Comparison of ENCODE assay signal across 16 mouse cellular contexts in genomic region chr7:29279261-29279660, GRCm38 (mm10). TPM values are rescaled to one million over a fixed set of nuclear protein-coding genes. Genes with fewer than 3 reads are reported as not detected.
DNase-seq lines count a peak whose midpoint lies in the region; ATAC-seq and TF ChIP-seq lines count a peak whose summit lies in the region.
"Had no signal": no experiment of that assay in that cellular context is flagged by ENCODE, and none has a peak within 500 bp of the region (broad histone marks: within the 10 kb centered on the region; RNA-seq: fewer than 3 reads in every experiment).

No protein-coding gene starts in this region.

- no peaks in the 10 kb centered on the region for H3K9me3 ChIP-seq in kidney, embryonic 15.5 days (replicated peaks)
- H3K9me3 ChIP-seq in ES-Bruce4 (replicated peaks; ENCODE audit: control insufficient read depth, insufficient read depth, low read length, poor library complexity, severe bottlenecking) = no peaks in the 10 kb centered on the region
- H3K9me3 ChIP-seq in intestine, embryonic 16.5 days (ENCODE audit: control insufficient read depth, low read length) = no peaks in the 10 kb centered on the region
- H3K9me3 ChIP-seq in hindbrain, embryonic 10.5 days = no peaks in the 10 kb centered on the region
- H3K9me3 ChIP-seq: embryonic facial prominence, embryonic 15.5 days; forebrain, embryonic 13.5 days; liver, embryonic 13.5 days had no signal

- H3K27ac ChIP-seq in kidney, embryonic 15.5 days = no peak overlapping the region
- peak overlapping the region; percentile 8; the same call in 1 of the 2 replicates for H3K27ac ChIP-seq in ES-Bruce4 (ENCODE audit: insufficient read depth, low read length)
- H3K27ac ChIP-seq in intestine, embryonic 16.5 days (ENCODE audit: low read length) = peak overlapping the region; percentile 92; the same call in 1 of the 2 replicates
- no peak overlapping the region for H3K27ac ChIP-seq in hindbrain, embryonic 10.5 days
- H3K27ac ChIP-seq: embryonic facial prominence, embryonic 15.5 days; forebrain, embryonic 13.5 days; liver, embryonic 13.5 days had no signal

- H3K4me3 ChIP-seq in kidney, embryonic 15.5 days (replicated peaks) = 0 out of 2 replicates have a peak overlapping the region, but pooled peaks have one; percentile 58
- no peak overlapping the region for H3K4me3 ChIP-seq in ES-Bruce4 (ENCODE audit: low read depth, low read length)
- H3K4me3 ChIP-seq in intestine, embryonic 16.5 days (ENCODE audit: low read length) = peak overlapping the region; percentile 75
- no peak overlapping the region for H3K4me3 ChIP-seq in hindbrain, embryonic 10.5 days
- H3K4me3 ChIP-seq: forebrain, embryonic 13.5 days; liver, embryonic 13.5 days had no signal

- TF ChIP-seq EP300 in ES-Bruce4 (IDR thresholded peaks at IDR 0.05; ENCODE audit: insufficient read depth, low read depth, low read length) = no peak

- H3K4me1 ChIP-seq in kidney, embryonic 15.5 days = peaks cover 49% of the 10 kb centered on the region
- peaks cover 2% of the 10 kb centered on the region for H3K4me1 ChIP-seq in ES-Bruce4 (ENCODE audit: control insufficient read depth, insufficient read depth, low read length)
- H3K4me1 ChIP-seq in intestine, embryonic 16.5 days (ENCODE audit: control insufficient read depth, insufficient read depth, low read length) = peaks cover 33% of the 10 kb centered on the region
- H3K4me1 ChIP-seq in hindbrain, embryonic 10.5 days (replicated peaks) = peaks cover 20% of the 10 kb centered on the region

- H3K27me3 ChIP-seq in kidney, embryonic 15.5 days = peaks cover 42% of the 10 kb centered on the region
- no peaks in the 10 kb centered on the region for H3K27me3 ChIP-seq in ES-Bruce4 (ENCODE audit: control insufficient read depth, insufficient read depth, low read length, poor library complexity, severe bottlenecking)
- H3K27me3 ChIP-seq in intestine, embryonic 16.5 days (replicated peaks; ENCODE audit: control insufficient read depth, insufficient read depth, low read length) = no peaks in the 10 kb centered on the region
- peaks cover 42% of the 10 kb centered on the region for H3K27me3 ChIP-seq in hindbrain, embryonic 10.5 days (ENCODE audit: insufficient read depth, poor library complexity, severe bottlenecking)

- TF ChIP-seq CTCF in ES-Bruce4 (IDR thresholded peaks at IDR 0.05; ENCODE audit: low read depth, low read length) = no peak

- peak overlapping the region; percentile 96; the same call in 1 of the 2 replicates for H3K4me2 ChIP-seq in kidney, embryonic 15.5 days
- peak overlapping the region; percentile 90 for H3K4me2 ChIP-seq in intestine, embryonic 16.5 days (ENCODE audit: low read depth, low read length)
- H3K4me2 ChIP-seq: forebrain, embryonic 13.5 days; liver, embryonic 13.5 days had no signal

- ATAC-seq in kidney, embryonic 15.5 days (replicated peaks; ENCODE audit: low FRiP score) = no peak
- no peak for ATAC-seq in intestine, embryonic 16.5 days
- ATAC-seq: activated CD4-positive, CD25-positive, alpha-beta regulatory T cell, adult 4 months; forebrain, embryonic 13.5 days had no signal

- no peak for DNase-seq in kidney, adult 18-20 months
- peak; percentile 76 for DNase-seq in thymus, postnatal 0 days (ENCODE audit: low spot score)
- DNase-seq in hindbrain, embryonic 10.5 days (ENCODE audit: low spot score) = no peak
- DNase-seq in left cerebral cortex, adult 8-10 months (ENCODE audit: low spot score in 2 of 2) = no peak
- DNase-seq: kidney, postnatal 25 days; left cerebral cortex, postnatal 4 days; liver, embryonic 13.5 days; spleen, adult 18-20 months had no signal

- no peak overlapping the region for H3K9ac ChIP-seq in kidney, embryonic 15.5 days
- H3K9ac ChIP-seq in ES-Bruce4 (ENCODE audit: low read depth, poor library complexity, severe bottlenecking) = peak overlapping the region; percentile 21; the same call in 1 of the 2 replicates
- H3K9ac ChIP-seq in intestine, embryonic 16.5 days (ENCODE audit: low read depth, low read length) = no peak overlapping the region
- H3K9ac ChIP-seq: embryonic facial prominence, embryonic 15.5 days; forebrain, embryonic 13.5 days; liver, embryonic 13.5 days had no signal

- no peaks in the 10 kb centered on the region for H3K36me3 ChIP-seq in kidney, embryonic 15.5 days
- peaks cover 14% of the 10 kb centered on the region for H3K36me3 ChIP-seq in ES-Bruce4 (ENCODE audit: control insufficient read depth, insufficient read depth, low read length, poor library complexity, severe bottlenecking)
- H3K36me3 ChIP-seq in intestine, embryonic 16.5 days (ENCODE audit: control insufficient read depth, insufficient read depth, low read length) = no peaks in the 10 kb centered on the region
- H3K36me3 ChIP-seq in hindbrain, embryonic 10.5 days = no peaks in the 10 kb centered on the region
- H3K36me3 ChIP-seq: embryonic facial prominence, embryonic 15.5 days; liver, embryonic 13.5 days had no signal

- no peak for TF ChIP-seq POLR2A in ES-Bruce4 (IDR thresholded peaks at IDR 0.05; ENCODE audit: insufficient read depth, low read length)

RNA-seq across cellular contexts. Expression of gene Spint2, which starts 2.5 kb away (rescaled TPM):
- polyA plus RNA-seq in kidney, embryonic 15.5 days (2015; fragmentation: Nextera tagmentation; extraction: Ambion mirVana) = 236 and 245 TPM in 2 replicates
- 264 and 288 TPM in 2 replicates for polyA plus RNA-seq in ES-Bruce4 (2011; ENCODE audit: insufficient read depth, insufficient read length, low read depth, missing spikeins)
- polyA plus RNA-seq in intestine, embryonic 16.5 days (2015; fragmentation: Nextera tagmentation; extraction: Ambion mirVana) = 626 and 672 TPM in 2 replicates
- 571 and 608 TPM in 2 replicates for polyA plus RNA-seq in thymus, postnatal 0 days (2015; fragmentation: Nextera tagmentation; extraction: Ambion mirVana)
- 43.7 and 65.7 TPM in 2 replicates for polyA plus RNA-seq in hindbrain, embryonic 10.5 days (2016; fragmentation: Nextera tagmentation; extraction: Ambion mirVana)
- 10 to 100 TPM; 27.9 to 38.2 (median 33.0) TPM for total RNA-seq in left cerebral cortex, adult 8-10 months (2022)

RNA-seq across cellular contexts. Expression of gene Ppp1r14a, which starts 9.8 kb away (rescaled TPM):
- 21.0 and 23.7 TPM in 2 replicates for polyA plus RNA-seq in kidney, embryonic 15.5 days (2015; fragmentation: Nextera tagmentation; extraction: Ambion mirVana)
- polyA plus RNA-seq in ES-Bruce4 (2011; ENCODE audit: insufficient read depth, insufficient read length, low read depth, missing spikeins) = 22.1 and 29.1 TPM in 2 replicates
- polyA plus RNA-seq in intestine, embryonic 16.5 days (2015; fragmentation: Nextera tagmentation; extraction: Ambion mirVana) = 40.8 and 45.2 TPM in 2 replicates
- polyA plus RNA-seq in thymus, postnatal 0 days (2015; fragmentation: Nextera tagmentation; extraction: Ambion mirVana) = 3.1 and 3.4 TPM in 2 replicates
- 35.5 and 55.7 TPM in 2 replicates for polyA plus RNA-seq in hindbrain, embryonic 10.5 days (2016; fragmentation: Nextera tagmentation; extraction: Ambion mirVana)
- 10 to 100 TPM; 35.3 to 41.0 (median 39.8) TPM for total RNA-seq in left cerebral cortex, adult 8-10 months (2022)
- total RNA-seq: common myeloid progenitor, adult 5-6 weeks had no signal
- polyA plus RNA-seq: activated CD4-positive, CD25-positive, alpha-beta regulatory T cell, adult 4 months had no signal

RNA-seq across cellular contexts. Expression of gene Dpf1, which starts 24.5 kb away (rescaled TPM):
- 3.1 and 5.9 TPM in 2 replicates for polyA plus RNA-seq in kidney, embryonic 15.5 days (2015; fragmentation: Nextera tagmentation; extraction: Ambion mirVana)
- polyA plus RNA-seq in ES-Bruce4 (2011; ENCODE audit: insufficient read depth, insufficient read length, low read depth, missing spikeins) = 5.9 and 6.1 TPM in 2 replicates
- 6.2 and 6.8 TPM in 2 replicates for polyA plus RNA-seq in intestine, embryonic 16.5 days (2015; fragmentation: Nextera tagmentation; extraction: Ambion mirVana)
- polyA plus RNA-seq in thymus, postnatal 0 days (2015; fragmentation: Nextera tagmentation; extraction: Ambion mirVana) = 3.0 and 3.5 TPM in 2 replicates
- 28.3 and 60.6 TPM in 2 replicates for polyA plus RNA-seq in hindbrain, embryonic 10.5 days (2016; fragmentation: Nextera tagmentation; extraction: Ambion mirVana)
- 100 to 1,000 TPM in 2 of 4 experiments, 10 to 100 TPM in 2; 87.4 to 112 (median 99.7) TPM for total RNA-seq in left cerebral cortex, adult 8-10 months (2022)
- polyA plus RNA-seq: activated CD4-positive, CD25-positive, alpha-beta regulatory T cell, adult 4 months had no signal

RNA-seq across cellular contexts. Expression of gene 2200002D01Rik, which starts 31.0 kb away (rescaled TPM):
- 7.6 and 11.2 TPM in 2 replicates for polyA plus RNA-seq in kidney, embryonic 15.5 days (2015; fragmentation: Nextera tagmentation; extraction: Ambion mirVana)
- 33.6 and 34.1 TPM in 2 replicates for polyA plus RNA-seq in ES-Bruce4 (2011; ENCODE audit: insufficient read depth, insufficient read length, low read depth, missing spikeins)
- 261 and 264 TPM in 2 replicates for polyA plus RNA-seq in intestine, embryonic 16.5 days (2015; fragmentation: Nextera tagmentation; extraction: Ambion mirVana)
- 7.8 and 9.6 TPM in 2 replicates for polyA plus RNA-seq in thymus, postnatal 0 days (2015; fragmentation: Nextera tagmentation; extraction: Ambion mirVana)
- polyA plus RNA-seq in hindbrain, embryonic 10.5 days (2016; fragmentation: Nextera tagmentation; extraction: Ambion mirVana) = 6.9 and 7.4 TPM in 2 replicates
- not detected for total RNA-seq in left cerebral cortex, adult 8-10 months (2022)
- total RNA-seq: layer of hippocampus, postnatal 14 days had no signal

RNA-seq across cellular contexts. Expression of gene Yif1b, which starts 41.1 kb away (rescaled TPM):
- polyA plus RNA-seq in kidney, embryonic 15.5 days (2015; fragmentation: Nextera tagmentation; extraction: Ambion mirVana) = 122 and 123 TPM in 2 replicates
- polyA plus RNA-seq in ES-Bruce4 (2011; ENCODE audit: insufficient read depth, insufficient read length, low read depth, missing spikeins) = 50.9 and 55.2 TPM in 2 replicates
- 83.1 and 83.7 TPM in 2 replicates for polyA plus RNA-seq in intestine, embryonic 16.5 days (2015; fragmentation: Nextera tagmentation; extraction: Ambion mirVana)
- 76.4 and 79.3 TPM in 2 replicates for polyA plus RNA-seq in thymus, postnatal 0 days (2015; fragmentation: Nextera tagmentation; extraction: Ambion mirVana)
- 110 and 115 TPM in 2 replicates for polyA plus RNA-seq in hindbrain, embryonic 10.5 days (2016; fragmentation: Nextera tagmentation; extraction: Ambion mirVana)
- 10 to 100 TPM; 50.5 to 55.8 (median 53.6) TPM for total RNA-seq in left cerebral cortex, adult 8-10 months (2022)

Comparison
In these comparisons a context has a peak if more than half of its experiments do, and no peak if none do; other contexts are left out.
1. H3K27ac ChIP-seq: peak in ES-Bruce4 (single experiment) and intestine, embryonic 16.5 days (single experiment); none in kidney, embryonic 15.5 days (single experiment) and hindbrain, embryonic 10.5 days (single experiment).
2. H3K4me3 ChIP-seq: peak in kidney, embryonic 15.5 days (single experiment) and intestine, embryonic 16.5 days (single experiment); none in ES-Bruce4 (single experiment) and hindbrain, embryonic 10.5 days (single experiment).